Mouse (Mus musculus): ENCODE data around the gene Adamts13. TPM values are rescaled to one million over a fixed set of nuclear protein-coding genes. Genes with fewer than 3 reads are reported as not detected.

Adamts13 gene
- polyA plus RNA-seq, 1 experiment from 2014 or later: not detected

GRCm38 (mm10) chr2:27028437-27029015 lies 55.3 kb downstream of the Adamts13 start:
- DNase-seq (ENCODE audit: low spot score) (no peak), ATAC-seq (replicated peaks; ENCODE audit: insufficient number of reproducible peaks, low FRiP score, low TSS enrichment, low read depth) (no peak)
- no peaks in the 10 kb centered on the region for H3K9me3 ChIP-seq (replicated peaks; ENCODE audit: control insufficient read depth, low read length)
- H3K4me3 ChIP-seq (ENCODE audit: low read depth, low read length): peak overlapping the region; percentile 7; the same call in 1 of the 2 replicates
- H3K4me1 ChIP-seq (ENCODE audit: control insufficient read depth, insufficient read depth, low read length): no peaks in the 10 kb centered on the region
- no peaks in the 10 kb centered on the region for H3K27me3 ChIP-seq (ENCODE audit: control insufficient read depth, insufficient read depth, low read length)
- H3K4me2 ChIP-seq (ENCODE audit: low read depth, low read length): peak overlapping the region; percentile 35
- H3K27ac ChIP-seq (replicated peaks; ENCODE audit: low read depth, low read length): no peak overlapping the region
- no peaks in the 10 kb centered on the region for H3K36me3 ChIP-seq (replicated peaks; ENCODE audit: control insufficient read depth, insufficient read depth, low read depth, low read length)
- no peak overlapping the region for H3K9ac ChIP-seq (replicated peaks; ENCODE audit: low read length)
- 73% methylated on average over 4 of the region's 4 CpGs for WGBS

DNA sequence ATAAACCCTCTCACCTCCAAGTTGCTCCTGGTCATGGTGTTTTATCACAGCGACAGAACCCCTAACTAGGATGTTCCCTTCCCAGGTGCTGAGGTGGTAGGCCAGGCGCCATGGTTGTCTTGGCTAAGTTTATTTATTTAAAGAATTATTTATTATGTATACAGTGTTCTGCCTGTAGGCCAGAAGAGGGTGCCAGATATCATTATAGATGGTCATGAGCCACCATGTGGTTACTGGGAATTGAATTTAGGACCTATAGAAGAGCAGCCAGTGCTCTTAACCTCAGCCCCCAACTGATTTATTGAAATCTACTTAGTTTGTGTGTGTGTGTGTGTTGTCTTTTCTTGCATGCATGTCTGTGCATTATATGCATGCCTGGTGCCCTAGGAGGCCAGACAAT lies 59.1 kb downstream of the Adamts13 start:
- 70% methylated on average over 2 of the region's 2 CpGs for WGBS
- Histone ChIP-seq H3K27ac (replicated peaks; ENCODE audit: low read depth, low read length) (no peak overlapping the region), H3K4me3 (ENCODE audit: low read depth, low read length) (no peak overlapping the region), H3K36me3 (replicated peaks; ENCODE audit: control insufficient read depth, insufficient read depth, low read depth, low read length) (no peaks in the 10 kb centered on the region), H3K27me3 (ENCODE audit: control insufficient read depth, insufficient read depth, low read length) (no peaks in the 10 kb centered on the region), H3K4me1 (ENCODE audit: control insufficient read depth, insufficient read depth, low read length) (no peaks in the 10 kb centered on the region), H3K9me3 (replicated peaks; ENCODE audit: control insufficient read depth, low read length) (no peaks in the 10 kb centered on the region), H3K9ac (replicated peaks; ENCODE audit: low read length) (no peak overlapping the region), H3K4me2 (ENCODE audit: low read depth, low read length) (no peak overlapping the region)
- no peak for ATAC-seq (replicated peaks; ENCODE audit: insufficient number of reproducible peaks, low FRiP score, low TSS enrichment, low read depth)
- no peak for DNase-seq (ENCODE audit: low spot score)

DNA sequence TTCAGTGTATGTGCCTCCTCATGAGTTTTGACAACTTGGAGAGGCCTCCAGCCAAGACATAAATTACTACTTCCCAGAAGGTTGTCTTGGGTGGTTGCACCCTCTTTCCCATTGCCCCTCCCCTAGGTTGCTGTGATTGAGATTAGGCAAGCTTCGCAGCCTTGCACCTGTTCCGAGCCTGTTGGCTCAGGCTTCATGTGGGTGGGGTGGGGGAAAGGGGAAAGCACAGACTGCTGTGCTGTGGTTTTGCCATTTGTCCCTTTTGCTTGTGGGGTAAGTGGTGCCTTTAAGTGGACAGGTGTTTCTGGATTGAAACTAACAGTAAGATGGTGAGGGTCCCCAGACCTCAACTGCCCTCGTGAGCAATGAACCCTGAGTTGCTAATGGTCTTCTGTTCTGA lies 62.8 kb downstream of the Adamts13 start:
- H3K36me3 ChIP-seq (replicated peaks; ENCODE audit: control insufficient read depth, insufficient read depth, low read depth, low read length): no peaks in the 10 kb centered on the region
- H3K4me2 ChIP-seq (ENCODE audit: low read depth, low read length): no peak overlapping the region
- 69% methylated on average over 3 of the region's 3 CpGs for WGBS
- no peaks in the 10 kb centered on the region for H3K9me3 ChIP-seq (replicated peaks; ENCODE audit: control insufficient read depth, low read length)
- ATAC-seq (replicated peaks; ENCODE audit: insufficient number of reproducible peaks, low FRiP score, low TSS enrichment, low read depth): no peak
- no peaks in the 10 kb centered on the region for H3K4me1 ChIP-seq (ENCODE audit: control insufficient read depth, insufficient read depth, low read length)
- DNase-seq (ENCODE audit: low spot score): no peak
- H3K9ac ChIP-seq (replicated peaks; ENCODE audit: low read length): no peak overlapping the region
- H3K27me3 ChIP-seq (ENCODE audit: control insufficient read depth, insufficient read depth, low read length): no peaks in the 10 kb centered on the region
- H3K4me3 ChIP-seq (ENCODE audit: low read depth, low read length): no peak overlapping the region
- H3K27ac ChIP-seq (replicated peaks; ENCODE audit: low read depth, low read length): no peak overlapping the region

DNA sequence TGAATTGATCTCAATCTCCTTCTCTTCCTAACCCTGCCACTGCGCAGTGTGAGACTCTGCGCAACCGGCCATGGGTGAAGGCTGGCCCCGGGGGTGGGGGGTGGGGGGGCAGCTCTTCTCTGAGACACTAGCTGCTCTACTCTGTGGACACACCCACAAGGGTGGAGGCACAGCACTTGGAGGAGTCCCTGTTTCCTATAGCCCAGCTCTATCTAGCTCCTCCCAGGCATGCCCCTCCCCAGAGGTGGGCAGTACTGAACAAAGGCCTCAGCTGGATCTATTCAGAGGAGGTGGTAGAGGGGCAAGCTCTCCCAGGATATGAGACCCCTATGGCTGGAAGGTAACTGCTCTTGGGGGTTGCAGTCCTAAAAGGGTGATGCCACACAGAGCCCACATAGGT lies 63.8 kb downstream of the Adamts13 start:
- Histone ChIP-seq H3K36me3 (replicated peaks; ENCODE audit: control insufficient read depth, insufficient read depth, low read depth, low read length) (no peaks in the 10 kb centered on the region), H3K4me1 (ENCODE audit: control insufficient read depth, insufficient read depth, low read length) (no peaks in the 10 kb centered on the region), H3K27me3 (ENCODE audit: control insufficient read depth, insufficient read depth, low read length) (no peaks in the 10 kb centered on the region), H3K9me3 (replicated peaks; ENCODE audit: control insufficient read depth, low read length) (no peaks in the 10 kb centered on the region), H3K9ac (replicated peaks; ENCODE audit: low read length) (no peak overlapping the region), H3K4me2 (ENCODE audit: low read depth, low read length) (no peak overlapping the region), H3K27ac (replicated peaks; ENCODE audit: low read depth, low read length) (no peak overlapping the region), H3K4me3 (ENCODE audit: low read depth, low read length) (no peak overlapping the region)
- ATAC-seq (replicated peaks; ENCODE audit: insufficient number of reproducible peaks, low FRiP score, low TSS enrichment, low read depth) (no peak), DNase-seq (ENCODE audit: low spot score) (no peak)
- WGBS: 45% methylated on average over 4 of the region's 4 CpGs

GRCm38 (mm10) chr2:27038596-27038995 lies 65.4 kb downstream of the Adamts13 start:
- Histone ChIP-seq H3K9ac (replicated peaks; ENCODE audit: low read length) (no peak overlapping the region), H3K36me3 (replicated peaks; ENCODE audit: control insufficient read depth, insufficient read depth, low read depth, low read length) (no peaks in the 10 kb centered on the region), H3K4me2 (ENCODE audit: low read depth, low read length) (no peak overlapping the region), H3K9me3 (replicated peaks; ENCODE audit: control insufficient read depth, low read length) (no peaks in the 10 kb centered on the region), H3K27me3 (ENCODE audit: control insufficient read depth, insufficient read depth, low read length) (no peaks in the 10 kb centered on the region), H3K4me1 (ENCODE audit: control insufficient read depth, insufficient read depth, low read length) (no peaks in the 10 kb centered on the region), H3K4me3 (ENCODE audit: low read depth, low read length) (no peak overlapping the region), H3K27ac (replicated peaks; ENCODE audit: low read depth, low read length) (no peak overlapping the region)
- ATAC-seq (replicated peaks; ENCODE audit: insufficient number of reproducible peaks, low FRiP score, low TSS enrichment, low read depth) (no peak; the same call in 1 of the 2 replicates), DNase-seq (ENCODE audit: low spot score) (peak; percentile 90)
- 2% methylated on average over 3 of the region's 3 CpGs for whole genome bisulfite sequencing

GRCm38 (mm10) chr2:27039286-27039685 lies 66.1 kb downstream of the Adamts13 start:
- H3K27ac ChIP-seq (replicated peaks; ENCODE audit: low read depth, low read length): no peak overlapping the region
- H3K9me3 ChIP-seq (replicated peaks; ENCODE audit: control insufficient read depth, low read length): no peaks in the 10 kb centered on the region
- no peaks in the 10 kb centered on the region for H3K27me3 ChIP-seq (ENCODE audit: control insufficient read depth, insufficient read depth, low read length)
- no peaks in the 10 kb centered on the region for H3K36me3 ChIP-seq (replicated peaks; ENCODE audit: control insufficient read depth, insufficient read depth, low read depth, low read length)
- 0% methylated on average over 1 of the region's 1 CpGs for WGBS
- no peak overlapping the region for H3K4me3 ChIP-seq (ENCODE audit: low read depth, low read length)
- no peaks in the 10 kb centered on the region for H3K4me1 ChIP-seq (ENCODE audit: control insufficient read depth, insufficient read depth, low read length)
- peak; percentile 20 for DNase-seq (ENCODE audit: low spot score)
- no peak overlapping the region for H3K9ac ChIP-seq (replicated peaks; ENCODE audit: low read length)
- H3K4me2 ChIP-seq (ENCODE audit: low read depth, low read length): no peak overlapping the region
- ATAC-seq (replicated peaks; ENCODE audit: insufficient number of reproducible peaks, low FRiP score, low TSS enrichment, low read depth): no peak

- Histone ChIP-seq H3K27me3 (ENCODE audit: control insufficient read depth, insufficient read depth, low read length) (no peaks in the 10 kb centered on the region), H3K4me3 (ENCODE audit: low read depth, low read length) (no peak overlapping the region), H3K36me3 (replicated peaks; ENCODE audit: control insufficient read depth, insufficient read depth, low read depth, low read length) (no peaks in the 10 kb centered on the region), H3K4me1 (ENCODE audit: control insufficient read depth, insufficient read depth, low read length) (no peaks in the 10 kb centered on the region), H3K9ac (replicated peaks; ENCODE audit: low read length) (no peak overlapping the region), H3K9me3 (replicated peaks; ENCODE audit: control insufficient read depth, low read length) (no peaks in the 10 kb centered on the region), H3K4me2 (ENCODE audit: low read depth, low read length) (no peak overlapping the region), H3K27ac (replicated peaks; ENCODE audit: low read depth, low read length) (no peak overlapping the region)
- ATAC-seq (replicated peaks; ENCODE audit: insufficient number of reproducible peaks, low FRiP score, low TSS enrichment, low read depth) (no peak), DNase-seq (ENCODE audit: low spot score) (no peak)
- WGBS: 69% methylated on average over 8 of the region's 8 CpGs
Measured at GRCm38 (mm10) chr2:27042131-27042844, 69.1 kb downstream of the Adamts13 start.

DNA sequence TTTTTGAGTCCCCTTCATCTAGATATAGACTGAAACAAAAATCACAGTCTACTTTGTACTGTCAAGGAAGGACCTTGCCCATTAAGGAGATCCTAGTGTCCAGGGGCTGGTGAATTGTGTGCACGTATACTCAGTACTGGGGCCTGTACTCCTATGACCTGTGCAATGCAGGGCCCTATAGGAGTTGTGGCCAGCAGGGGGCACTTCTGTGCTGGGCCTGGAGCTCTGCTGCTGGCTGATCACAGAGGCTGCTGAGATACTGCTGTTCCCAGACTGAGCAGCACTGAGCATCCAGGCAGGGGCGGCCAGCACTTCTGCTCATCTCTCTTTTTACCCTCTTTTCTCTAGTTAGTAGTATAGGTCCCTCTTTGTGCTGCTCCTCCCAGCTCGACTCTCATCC lies 70.2 kb downstream of the Adamts13 start:
- H3K9me3 ChIP-seq (replicated peaks; ENCODE audit: control insufficient read depth, low read length): no peaks in the 10 kb centered on the region
- WGBS: 24% methylated on average over 3 of the region's 3 CpGs
- H3K9ac ChIP-seq (replicated peaks; ENCODE audit: low read length): no peak overlapping the region
- peak; percentile 86 for DNase-seq (ENCODE audit: low spot score)
- no peak overlapping the region for H3K27ac ChIP-seq (replicated peaks; ENCODE audit: low read depth, low read length)
- peak; percentile 83 for ATAC-seq (replicated peaks; ENCODE audit: insufficient number of reproducible peaks, low FRiP score, low TSS enrichment, low read depth)
- no peaks in the 10 kb centered on the region for H3K4me1 ChIP-seq (ENCODE audit: control insufficient read depth, insufficient read depth, low read length)
- H3K36me3 ChIP-seq (replicated peaks; ENCODE audit: control insufficient read depth, insufficient read depth, low read depth, low read length): no peaks in the 10 kb centered on the region
- no peak overlapping the region for H3K4me2 ChIP-seq (ENCODE audit: low read depth, low read length)
- H3K4me3 ChIP-seq (ENCODE audit: low read depth, low read length): no peak overlapping the region
- no peaks in the 10 kb centered on the region for H3K27me3 ChIP-seq (ENCODE audit: control insufficient read depth, insufficient read depth, low read length)

All from embryonic facial prominence, embryonic 11.5 days (tissue).